Mouse (Mus musculus) kidney, adult 2 months (tissue): ENCODE measurements around the gene Gpr12. TPM values are rescaled to one million over a fixed set of nuclear protein-coding genes. Genes with fewer than 3 reads are reported as not detected.

Experiments used
- polyA plus RNA-seq: library from polyadenylated mRNA; depleted of rRNA; stranded (reverse); fragments of >200 nt; gene quantifications from 2 replicates; pipeline ENCODE4 v1.2.3, GENCODE M21; 2012; rRNA removed

The Gpr12 gene
- polyA plus RNA-seq, 1 experiment: 1.5 TPM

Other genes with a start within 250 kb of the Gpr12 start
- 5.9 and 6.4 TPM in 2 replicates for gene Wasf3, start 200.3 kb downstream of the Gpr12 start, polyA plus RNA-seq
- not detected in 2 replicates for gene Gm6408, start 103.3 kb downstream of the Gpr12 start, polyA plus RNA-seq
- gene Gm6370, start 93.9 kb downstream of the Gpr12 start, polyA plus RNA-seq: not detected in 2 replicates
- gene 4930449I24Rik, start 82.8 kb downstream of the Gpr12 start, polyA plus RNA-seq: not detected in 2 replicates
- not detected in 2 replicates for gene Gm3402, start 71.1 kb downstream of the Gpr12 start, polyA plus RNA-seq
- 0.08 TPM in 1 of 2 replicates, not detected in the other for gene Gm3404, start 59.4 kb downstream of the Gpr12 start, polyA plus RNA-seq
- not detected in 2 replicates for gene Gm3409, start 47.6 kb downstream of the Gpr12 start, polyA plus RNA-seq
- not detected in 2 replicates for gene Gm3415, start 29.1 kb downstream of the Gpr12 start, polyA plus RNA-seq
- gene Usp12, start 209.8 kb upstream of the Gpr12 start, polyA plus RNA-seq: 15.8 and 18.9 TPM in 2 replicates
- 54.5 and 98.3 TPM in 2 replicates for gene Rpl21, start 247.7 kb upstream of the Gpr12 start, polyA plus RNA-seq